Mouse (Mus musculus): ENCODE measurements around the gene Dnttip1.

DNA sequence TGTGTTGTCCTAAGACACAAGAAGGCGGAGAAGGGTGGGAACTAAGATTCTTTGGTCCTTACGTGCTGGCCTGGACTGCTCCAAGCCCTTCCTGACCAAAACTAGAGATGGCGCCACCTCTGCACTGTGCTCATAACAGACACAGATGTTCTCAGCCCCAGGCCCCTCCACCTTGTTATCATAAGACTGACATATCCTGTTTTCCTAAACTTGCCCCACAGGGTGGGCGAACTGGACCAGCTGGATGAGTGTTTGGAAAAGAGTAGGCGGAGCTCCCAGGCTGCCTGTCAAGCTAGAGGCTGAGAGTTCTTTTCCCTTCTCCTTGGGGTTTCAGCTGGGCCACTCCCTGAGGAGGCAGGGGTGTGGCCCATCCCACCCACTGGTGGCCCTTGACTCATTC, 71.9 kb downstream of the Dnttip1 start:
- no peak for TF ChIP-seq CTCF (IDR thresholded peaks at IDR 0.05; ENCODE audit: control insufficient read depth, insufficient read depth, insufficient read length)
- TF ChIP-seq MAX (IDR thresholded peaks at IDR 0.05), result no peak
- no peak for TF ChIP-seq CEBPB (IDR thresholded peaks at IDR 0.05; ENCODE audit: low read depth)
- TF ChIP-seq FOSL1 (IDR thresholded peaks at IDR 0.05; ENCODE audit: insufficient read depth, low read length, poor library complexity, severe bottlenecking), result no peak
- no peak for TF ChIP-seq MYOD1 (IDR thresholded peaks at IDR 0.05; ENCODE audit: control insufficient read depth, insufficient read length, low read depth)
